Mouse (Mus musculus) limb, embryonic 13.5 days (tissue): ENCODE data around the gene Abcg4. TPM values are rescaled to one million over a fixed set of nuclear protein-coding genes. Genes with fewer than 3 reads are reported as not detected.

Source experiments
- ATAC-seq: fragments of 200-750 bp; cut with Nextera tagmentation; 2 replicates; pipeline ENCODE4 v1.8.0; 2017; ENCODE audit warnings: low read depth, moderate number of reproducible peaks, moderate TSS enrichment; ENCODE audit not compliant: low FRiP score
- H3K27ac ChIP-seq: fragments of 300-500 bp; sonication (generic); 2 replicates; pipeline ENCODE4 v1.5.1; 2015; ENCODE audit warnings: inconsistent platforms, mild to moderate bottlenecking, moderate library complexity
- H3K27me3 ChIP-seq: fragments of 300-500 bp; sonication (generic); 2 replicates; pipeline ENCODE4 v1.6.1; 2015; ENCODE audit warnings: mild to moderate bottlenecking, inconsistent platforms
- H3K36me3 ChIP-seq: fragments of 300-500 bp; sonication (generic); 2 replicates; pipeline ENCODE4 v1.6.1; 2015; ENCODE audit warnings: inconsistent platforms, mild to moderate bottlenecking, moderate library complexity
- H3K4me1 ChIP-seq: fragments of 300-500 bp; sonication (generic); 2 replicates; pipeline ENCODE4 v1.6.1; 2015; ENCODE audit warnings: inconsistent platforms
- H3K4me2 ChIP-seq: fragments of 300-500 bp; sonication (generic); replicated peaks from 2 replicates; pipeline ENCODE4 v1.6.1; 2015; ENCODE audit warnings: inconsistent platforms, mild to moderate bottlenecking, moderate library complexity
- H3K4me3 ChIP-seq: fragments of 300-500 bp; sonication (generic); 2 replicates; pipeline ENCODE4 v1.5.1; 2015; ENCODE audit warnings: moderate library complexity, mild to moderate bottlenecking, inconsistent platforms
- H3K9ac ChIP-seq: fragments of 300-500 bp; sonication (generic); 2 replicates; pipeline ENCODE4 v1.6.1; 2015; ENCODE audit warnings: mild to moderate bottlenecking, inconsistent platforms
- H3K9me3 ChIP-seq: fragments of 300-500 bp; sonication (generic); 2 replicates; pipeline ENCODE4 v1.6.1; 2016; ENCODE audit warnings: inconsistent platforms
- WGBS: fragments of 180-500 bp; shearing (Covaris S2); methylation state at CpG from one replicate; pipeline ENCODE4 v1.1.7; 2015; 5-methylcytosine and 5-hydroxymethylcytosine counted together
- polyA plus RNA-seq: library from polyadenylated mRNA; unstranded; fragments of >200 nt; fragmentation: Nextera tagmentation; extraction: Ambion mirVana; gene quantifications from 2 replicates; pipeline ENCODE4 v1.2.1, GENCODE M21; 2015

Abcg4 gene
- polyA plus RNA-seq, 1 experiment from 2014 or later: 7.3 TPM

- Histone ChIP-seq H3K4me3 (peak overlapping the region; percentile 93), H3K9me3 (no peaks in the 10 kb centered on the region), H3K36me3 (peaks cover 39% of the 10 kb centered on the region), H3K9ac (peak overlapping the region; percentile 90), H3K27me3 (0 out of 2 replicates have a peak, but pooled peaks cover 3% of the 10 kb centered on the region), H3K4me1 (peaks cover 25% of the 10 kb centered on the region), H3K4me2 (peak overlapping the region; percentile 96), H3K27ac (no peak overlapping the region)
- 77% methylated on average over 5 of the region's 5 CpGs for WGBS
- no peak for ATAC-seq
Observed at GRCm38 (mm10) chr9:44318076-44318825, 29.8 kb upstream of the Abcg4 start.

DNA sequence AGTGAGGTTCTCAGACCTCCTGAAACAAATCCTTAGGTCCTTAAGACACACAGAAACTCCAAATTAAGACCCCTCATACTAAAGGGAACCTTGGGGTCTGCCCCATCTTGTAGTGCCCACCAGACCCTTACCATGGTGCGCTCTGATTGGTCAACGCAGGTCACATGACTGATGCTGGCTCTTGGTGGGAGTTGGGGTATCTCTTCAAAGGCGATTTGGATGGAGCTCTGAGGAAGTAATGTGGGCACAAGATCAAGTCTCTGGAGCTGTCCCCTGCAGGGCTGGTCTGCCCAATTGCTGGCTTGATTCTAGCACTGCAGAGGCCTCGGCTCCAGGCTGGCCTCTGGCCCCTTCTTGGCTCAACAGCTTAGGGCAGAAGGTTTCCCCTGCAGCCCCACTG is 29.0 kb upstream of the Abcg4 start:
- H3K4me2 ChIP-seq: no peak overlapping the region
- ATAC-seq: no peak
- 66% methylated on average over 4 of the region's 4 CpGs for WGBS

DNA sequence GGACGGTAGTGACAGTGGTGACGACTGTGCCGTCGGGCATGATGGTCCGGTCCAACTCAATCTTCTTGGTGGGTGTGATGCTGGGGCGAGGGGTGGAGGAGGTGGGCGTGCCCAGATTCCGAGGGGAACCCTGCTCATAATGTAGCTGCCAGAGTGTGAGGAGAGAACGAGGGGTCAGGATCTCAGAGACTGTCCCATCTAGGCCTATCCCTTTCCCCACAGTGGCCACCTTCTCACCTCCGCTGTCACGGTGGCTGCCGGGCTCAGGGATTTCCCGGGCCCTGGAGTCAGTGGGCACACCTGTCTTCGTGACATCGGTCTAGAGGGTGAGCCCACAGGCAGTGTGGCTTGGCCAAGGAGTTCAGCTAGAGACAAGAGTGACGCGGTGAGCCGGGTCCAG is 26.5 kb upstream of the Abcg4 start:
- H3K9ac ChIP-seq: no peak overlapping the region; the same call in 1 of the 2 replicates
- no peak for ATAC-seq
- 0 out of 2 replicates have a peak, but pooled peaks cover 3% of the 10 kb centered on the region for H3K27me3 ChIP-seq
- H3K4me1 ChIP-seq: peaks cover 27% of the 10 kb centered on the region
- H3K9me3 ChIP-seq: no peaks in the 10 kb centered on the region
- H3K4me2 ChIP-seq: no peak overlapping the region
- 93% methylated on average over 18 of the region's 18 CpGs for WGBS
- H3K36me3 ChIP-seq: peaks cover 57% of the 10 kb centered on the region
- no peak overlapping the region for H3K27ac ChIP-seq
- H3K4me3 ChIP-seq: no peak overlapping the region

More for the DNA sequence above, 29.0 kb upstream of the Abcg4 start:
- no peak overlapping the region for H3K9ac ChIP-seq
- H3K4me3 ChIP-seq: no peak overlapping the region
- H3K27ac ChIP-seq: no peak overlapping the region
- no peaks in the 10 kb centered on the region for H3K9me3 ChIP-seq
- peaks cover 47% of the 10 kb centered on the region for H3K36me3 ChIP-seq
- 0 out of 2 replicates have a peak, but pooled peaks cover 3% of the 10 kb centered on the region for H3K27me3 ChIP-seq
- H3K4me1 ChIP-seq: peaks cover 25% of the 10 kb centered on the region

GRCm38 (mm10) chr9:44314257-44314547 is 25.8 kb upstream of the Abcg4 start:
- ATAC-seq: no peak
- Histone ChIP-seq H3K4me1 (peaks cover 24% of the 10 kb centered on the region), H3K36me3 (peaks cover 57% of the 10 kb centered on the region), H3K4me3 (no peak overlapping the region), H3K27ac (no peak overlapping the region), H3K27me3 (0 out of 2 replicates have a peak, but pooled peaks cover 3% of the 10 kb centered on the region), H3K9ac (no peak overlapping the region), H3K4me2 (no peak overlapping the region), H3K9me3 (no peaks in the 10 kb centered on the region)
- 75% methylated on average over 4 of the region's 4 CpGs for WGBS

- H3K27me3 ChIP-seq: 0 out of 2 replicates have a peak, but pooled peaks cover 1% of the 10 kb centered on the region
- no peak overlapping the region for H3K4me3 ChIP-seq
- ATAC-seq: no peak
- no peak overlapping the region for H3K27ac ChIP-seq
- peaks cover 57% of the 10 kb centered on the region for H3K36me3 ChIP-seq
- WGBS: 74% methylated on average over 19 of the region's 19 CpGs
- H3K9me3 ChIP-seq: no peaks in the 10 kb centered on the region
- H3K9ac ChIP-seq: no peak overlapping the region
- H3K4me1 ChIP-seq: peaks cover 18% of the 10 kb centered on the region
- no peak overlapping the region for H3K4me2 ChIP-seq
Observed at GRCm38 (mm10) chr9:44313476-44314256, 25.3 kb upstream of the Abcg4 start.

DNA sequence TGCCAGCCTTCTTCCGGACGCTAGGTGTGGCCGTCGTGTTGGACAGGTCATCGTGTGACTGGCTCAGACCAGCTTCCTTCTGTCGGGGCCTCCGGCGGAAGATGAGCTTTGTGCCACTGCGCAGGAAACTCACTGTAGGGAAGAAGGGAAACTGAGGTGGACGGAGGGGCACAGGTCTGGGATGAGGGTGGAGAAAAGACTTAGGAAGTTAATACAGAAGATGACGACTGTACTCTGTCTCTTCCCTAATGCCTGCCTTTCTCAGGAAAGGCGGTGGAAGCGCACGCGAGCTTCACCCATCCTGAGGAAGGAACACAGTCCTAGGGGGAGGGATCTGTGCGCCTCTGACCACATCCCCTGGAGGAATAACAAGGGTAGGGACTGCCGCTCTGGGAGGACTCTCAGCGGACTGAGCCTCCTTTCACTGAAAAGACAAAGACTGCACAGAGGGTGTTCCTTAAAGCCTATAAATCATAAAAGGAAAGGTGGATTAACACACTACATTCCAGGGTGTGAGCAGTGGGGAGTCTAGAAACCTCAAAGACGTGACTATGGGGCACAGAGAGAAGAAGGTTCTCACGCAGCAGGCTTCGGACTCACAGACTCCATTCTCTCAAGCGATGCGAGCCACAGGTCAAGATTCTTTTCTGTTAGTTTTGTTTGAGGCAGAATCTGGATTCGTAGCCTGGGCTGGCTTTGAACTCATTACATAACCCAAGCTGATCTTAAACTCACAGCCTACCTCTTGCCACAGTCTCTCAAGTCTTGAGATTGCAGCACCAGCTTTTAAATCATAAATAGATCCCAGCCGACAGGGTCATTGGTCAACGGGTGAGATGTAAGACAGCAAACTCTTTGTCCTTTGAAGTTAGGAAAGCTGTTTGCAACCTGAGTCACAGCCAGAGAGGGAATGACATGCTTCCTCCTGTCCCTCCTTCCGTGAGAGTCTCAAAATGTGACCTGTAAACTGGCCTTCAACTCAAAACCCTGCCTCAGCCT is 23.0 kb upstream of the Abcg4 start:
- H3K9me3 ChIP-seq: no peaks in the 10 kb centered on the region
- peak overlapping the region; percentile 48 for H3K9ac ChIP-seq

GRCm38 (mm10) chr9:44310750-44311135 is 22.3 kb upstream of the Abcg4 start:
- H3K4me3 ChIP-seq: no peak overlapping the region

More for the DNA sequence above, 23.0 kb upstream of the Abcg4 start:
- Histone ChIP-seq H3K36me3 (peaks cover 50% of the 10 kb centered on the region), H3K27me3 (no peaks in the 10 kb centered on the region), H3K4me3 (no peak overlapping the region), H3K4me2 (peak overlapping the region; percentile 30), H3K27ac (no peak overlapping the region), H3K4me1 (0 out of 2 replicates have a peak, but pooled peaks cover 7% of the 10 kb centered on the region)
- ATAC-seq: 0 out of 2 replicates have a peak, but pooled peaks have one; percentile 28
- WGBS: 12% methylated on average over 27 of the region's 27 CpGs

DNA sequence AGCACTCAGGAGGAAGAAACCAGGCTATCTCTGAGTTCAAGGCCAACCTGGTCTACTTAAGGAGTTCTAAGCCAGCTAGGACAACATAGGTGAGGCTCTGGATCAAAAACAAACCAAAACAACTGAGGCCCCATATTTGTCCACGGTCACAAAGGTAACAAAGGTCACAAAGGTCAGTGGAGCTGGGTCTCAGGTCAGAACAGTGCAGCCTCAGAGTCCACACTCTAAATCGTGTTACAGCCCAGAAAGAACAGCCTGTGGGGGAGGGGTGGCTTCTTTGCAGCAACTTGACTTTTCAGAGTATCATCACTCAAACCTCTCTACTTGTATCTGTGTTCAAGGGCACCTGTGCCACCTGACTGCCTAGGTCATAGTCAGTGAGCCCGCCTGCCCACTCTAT is 21.3 kb upstream of the Abcg4 start:
- ATAC-seq: no peak
- Histone ChIP-seq H3K4me2 (no peak overlapping the region), H3K27me3 (no peaks in the 10 kb centered on the region), H3K9ac (no peak overlapping the region), H3K27ac (no peak overlapping the region), H3K9me3 (no peaks in the 10 kb centered on the region), H3K4me1 (peaks cover 9% of the 10 kb centered on the region), H3K4me3 (no peak overlapping the region), H3K36me3 (peaks cover 33% of the 10 kb centered on the region)
- WGBS: 64% methylated on average over 3 of the region's 3 CpGs

More at GRCm38 (mm10) chr9:44310750-44311135, 22.3 kb upstream of the Abcg4 start:
- peaks cover 43% of the 10 kb centered on the region for H3K36me3 ChIP-seq
- no peak for ATAC-seq
- peak overlapping the region; percentile 48; the same call in 1 of the 2 replicates for H3K9ac ChIP-seq
- 0 out of 2 replicates have a peak, but pooled peaks cover 7% of the 10 kb centered on the region for H3K4me1 ChIP-seq
- no peaks in the 10 kb centered on the region for H3K27me3 ChIP-seq
- H3K4me2 ChIP-seq: peak overlapping the region; percentile 30
- 34% methylated on average over 10 of the region's 10 CpGs for WGBS
- H3K9me3 ChIP-seq: no peaks in the 10 kb centered on the region
- H3K27ac ChIP-seq: no peak overlapping the region

DNA sequence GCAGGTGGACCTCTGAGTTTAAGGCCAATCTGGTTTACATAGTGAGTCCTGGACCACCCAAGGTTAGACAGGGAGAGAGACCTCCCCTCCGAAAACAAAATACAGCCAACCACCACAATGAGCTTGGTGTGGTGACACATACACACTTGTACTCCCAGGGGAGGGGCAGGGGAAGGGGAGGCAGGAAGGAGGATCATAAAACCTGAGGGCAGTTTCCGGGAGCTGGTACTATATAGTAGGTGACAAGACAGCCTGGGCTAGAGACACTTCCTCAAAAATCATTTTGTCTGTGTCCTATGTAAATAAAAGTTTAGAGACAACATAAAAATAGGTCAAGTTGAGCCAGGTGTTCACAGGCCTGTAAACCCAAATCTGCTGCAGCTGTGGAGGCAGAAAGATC is 18.8 kb upstream of the Abcg4 start:
- H3K4me1 ChIP-seq: peaks cover 23% of the 10 kb centered on the region
- no peak overlapping the region for H3K27ac ChIP-seq
- H3K4me2 ChIP-seq: no peak overlapping the region
- H3K9me3 ChIP-seq: no peaks in the 10 kb centered on the region
- no peak overlapping the region for H3K9ac ChIP-seq
- H3K27me3 ChIP-seq: no peaks in the 10 kb centered on the region
- peaks cover 18% of the 10 kb centered on the region for H3K36me3 ChIP-seq
- H3K4me3 ChIP-seq: no peak overlapping the region
- no peak for ATAC-seq
- WGBS: 67% methylated on average over 2 of the region's 2 CpGs

- no peaks in the 10 kb centered on the region for H3K27me3 ChIP-seq
- no peaks in the 10 kb centered on the region for H3K9me3 ChIP-seq
- H3K4me1 ChIP-seq: peaks cover 21% of the 10 kb centered on the region
- 89% methylated on average over 6 of the region's 6 CpGs for WGBS
- H3K4me2 ChIP-seq: no peak overlapping the region
- H3K4me3 ChIP-seq: no peak overlapping the region
- H3K36me3 ChIP-seq: peaks cover 25% of the 10 kb centered on the region
- ATAC-seq: no peak
- no peak overlapping the region for H3K27ac ChIP-seq
- H3K9ac ChIP-seq: no peak overlapping the region
Observed at GRCm38 (mm10) chr9:44306532-44306931, 18.1 kb upstream of the Abcg4 start.

GRCm38 (mm10) chr9:44305466-44306079 is 17.2 kb upstream of the Abcg4 start, which contains the start of gene Hinfp:
Hinfp (minus strand) TSS chr9:44305671.
- under 1% methylated on average over 54 of the region's 54 CpGs for WGBS
- peak; percentile 99 for ATAC-seq

More at GRCm38 (mm10) chr9:44305466-44306079, 17.2 kb upstream of the Abcg4 start, which contains the start of gene Hinfp:
- no peaks in the 10 kb centered on the region for H3K9me3 ChIP-seq
- H3K4me1 ChIP-seq: peaks cover 16% of the 10 kb centered on the region
- H3K4me2 ChIP-seq: peak within 1 kb of the TSS; percentile 82
- peak within 1 kb of the TSS; percentile 96 for H3K9ac ChIP-seq
- H3K4me3 ChIP-seq: peak within 1 kb of the TSS; percentile 96
- H3K27ac ChIP-seq: peak within 1 kb of the TSS; percentile 75
- peaks cover 28% of the 10 kb centered on the region for H3K36me3 ChIP-seq
- H3K27me3 ChIP-seq: no peaks in the 10 kb centered on the region
